Mouse (Mus musculus) myocyte (in vitro differentiated cells): ENCODE measurements at regions not wholly inside any gene's neighbourhood (a gene's known extent, or its start where the extent isn't known, plus 50 kb on each side); places are given as distances from the start of the nearest gene placed in this dataset.

Source experiments
- E2F4 ChIP-seq: IDR thresholded peaks from one replicate; pipeline ENCODE4 v1.6.1; 2011; ENCODE audit warnings: mild to moderate bottlenecking, control low read depth, moderate library complexity; ENCODE audit not compliant: insufficient read depth
- MAX ChIP-seq: IDR thresholded peaks from one replicate; pipeline ENCODE4 v1.6.1; 2011; ENCODE audit warnings: low read depth, mild to moderate bottlenecking, control low read depth
- POLR2A ChIP-seq: IDR thresholded peaks from one replicate; pipeline ENCODE4 v1.6.1; 2011; ENCODE audit warnings: low read depth, mild to moderate bottlenecking, control low read depth, moderate library complexity; ENCODE audit not compliant: insufficient read length
- POLR2AphosphoS2 ChIP-seq: IDR thresholded peaks from one replicate; pipeline ENCODE4 v1.6.1; 2011; ENCODE audit warnings: low read depth, control low read depth; ENCODE audit not compliant: insufficient read length
- SRF ChIP-seq: IDR thresholded peaks from one replicate; pipeline ENCODE4 v1.6.1; 2011; ENCODE audit warnings: low read depth; ENCODE audit not compliant: control insufficient read depth, insufficient read length
- TCF12 ChIP-seq: IDR thresholded peaks from one replicate; pipeline ENCODE4 v1.6.1; 2011; ENCODE audit warnings: mild to moderate bottlenecking, control low read depth; ENCODE audit not compliant: poor library complexity, insufficient read depth, severe bottlenecking
- USF1 ChIP-seq: IDR thresholded peaks from one replicate; pipeline ENCODE4 v1.6.1; 2011; ENCODE audit warnings: low read depth, mild to moderate bottlenecking, control low read depth, moderate library complexity

- TF ChIP-seq POLR2AphosphoS2, result no peak
- no peak for TF ChIP-seq POLR2A
- no peak for TF ChIP-seq USF1
- no peak for TF ChIP-seq TCF12
- no peak for TF ChIP-seq MAX
- TF ChIP-seq E2F4, result no peak
- no peak for TF ChIP-seq SRF
Observed at GRCm38 (mm10) chr11:17764146-17764545, 189.5 kb downstream of the Etaa1 start.
